Mouse (Mus musculus): ENCODE measurements at regions not wholly inside any gene's neighbourhood (a gene's known extent, or its start where the extent isn't known, plus 50 kb on each side); places are given as distances from the start of the nearest gene placed in this dataset.

- no peak for DNase-seq
Measured at GRCm38 (mm10) chr9:23134421-23135118, 88.3 kb upstream of the Bmper start.

DNA sequence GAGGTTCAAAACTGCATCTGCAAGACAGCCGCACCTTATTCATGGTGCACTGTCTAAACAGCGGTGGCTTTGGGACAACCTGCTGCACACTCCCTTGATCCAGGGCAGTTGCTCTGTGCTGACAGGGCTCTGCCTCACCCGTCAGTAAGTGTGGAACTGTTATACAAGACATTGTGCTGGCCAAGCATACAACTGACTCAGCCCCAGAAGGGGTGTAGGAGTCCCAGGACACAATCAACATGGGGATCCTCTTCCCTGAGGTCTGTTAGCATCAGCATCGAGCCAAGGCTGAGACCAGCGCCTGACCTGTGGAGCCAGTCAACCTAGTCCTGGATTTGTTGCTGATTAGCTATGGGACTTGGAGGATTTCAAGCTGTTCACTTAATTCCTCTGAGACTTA is 86.4 kb upstream of the Bmper start:
- no peak for DNase-seq

DNA sequence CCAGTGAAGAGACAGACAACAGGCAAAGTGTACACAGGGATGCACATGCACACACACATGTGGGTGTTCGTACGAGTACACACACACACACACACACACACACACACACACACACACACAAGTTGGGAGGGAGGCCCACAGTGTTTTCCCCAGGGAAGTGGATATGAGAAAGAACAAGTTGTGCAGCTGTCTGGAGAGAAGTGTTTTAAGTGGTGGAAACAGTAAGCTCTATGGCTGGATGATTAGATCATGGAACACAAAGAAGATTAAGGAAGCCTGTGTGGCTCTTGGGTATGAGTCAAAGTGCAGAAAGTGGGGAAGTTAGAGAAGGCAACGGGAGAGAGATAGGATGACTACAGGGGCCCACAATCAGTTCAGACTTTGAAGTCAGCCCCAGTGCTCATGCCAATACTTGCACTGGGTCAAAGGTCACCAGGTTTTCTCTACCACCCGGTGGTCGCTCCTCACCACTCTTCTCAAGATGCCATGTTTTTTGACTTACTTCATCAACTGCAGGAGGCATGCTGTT is 85.1 kb upstream of the Bmper start:
- no peak for DNase-seq

DNA sequence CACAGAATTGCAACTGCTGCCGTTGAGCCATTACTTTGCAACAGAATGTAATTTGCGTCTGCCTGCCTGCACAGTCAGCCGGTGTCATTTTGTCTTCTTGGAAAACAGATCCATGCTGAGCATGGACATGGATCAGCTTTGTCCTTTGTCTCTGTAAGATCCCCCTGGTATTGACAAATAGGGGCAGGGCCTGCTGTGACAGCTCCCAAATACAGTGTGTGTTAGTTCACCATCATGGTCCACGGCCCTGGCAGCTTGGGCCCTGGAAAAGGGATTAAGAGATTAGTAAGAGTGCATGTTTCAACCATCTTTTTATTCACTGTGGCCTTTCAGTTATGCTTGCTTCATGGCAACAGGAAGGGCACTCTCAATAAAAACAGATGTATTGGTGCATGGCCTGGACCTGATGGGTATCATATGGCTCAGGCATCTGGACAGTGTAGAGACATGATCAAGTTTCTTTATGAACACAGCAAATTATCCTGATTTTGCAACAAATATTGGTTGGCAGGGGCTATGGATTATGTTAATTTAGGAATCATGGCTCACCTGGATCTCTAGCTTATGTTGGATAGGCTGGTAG is 83.2 kb upstream of the Bmper start:
- DNase-seq = no peak

DNA sequence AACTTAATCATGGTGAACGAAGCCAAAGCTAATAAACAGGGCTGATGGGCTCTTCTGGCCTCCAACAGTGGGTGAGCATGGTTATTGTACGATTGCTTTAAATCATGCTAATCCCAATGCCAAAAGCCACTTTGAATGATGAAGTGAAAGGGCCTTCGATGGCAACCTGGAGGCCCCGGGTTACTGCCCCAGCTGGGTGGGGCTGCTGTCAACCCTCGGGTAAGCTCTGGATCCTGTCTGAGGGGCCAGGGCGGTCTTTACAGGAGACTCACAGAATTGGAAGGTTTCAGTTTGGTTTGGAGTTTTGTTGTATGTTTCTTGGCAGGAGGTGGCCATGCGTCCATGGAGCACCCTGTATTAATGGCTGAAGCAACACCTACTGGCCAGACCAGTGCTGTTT is 78.6 kb upstream of the Bmper start:
- no peak for DNase-seq

DNA sequence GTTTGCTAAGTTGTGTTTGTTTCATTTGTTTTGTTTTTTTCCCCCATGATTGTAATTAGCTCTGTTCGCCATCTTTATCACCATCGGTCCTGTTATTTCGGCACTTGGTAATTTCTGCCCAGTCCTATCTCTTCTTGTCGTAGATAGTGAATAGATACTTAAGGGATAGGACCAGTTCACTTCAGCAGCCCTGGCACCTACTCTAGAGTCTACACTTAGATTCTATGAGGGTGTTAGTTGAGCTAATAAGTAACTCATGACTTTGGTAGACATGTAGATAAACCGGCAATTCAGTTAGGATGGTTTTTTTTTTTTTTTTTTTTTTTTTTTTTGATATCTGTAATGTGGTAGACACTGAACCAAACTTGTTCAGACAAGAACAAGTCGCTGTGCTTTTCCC is 72.5 kb upstream of the Bmper start:
- no peak for DNase-seq

GRCm38 (mm10) chr9:23150874-23151273 is 72.0 kb upstream of the Bmper start:
- DNase-seq = no peak

DNA sequence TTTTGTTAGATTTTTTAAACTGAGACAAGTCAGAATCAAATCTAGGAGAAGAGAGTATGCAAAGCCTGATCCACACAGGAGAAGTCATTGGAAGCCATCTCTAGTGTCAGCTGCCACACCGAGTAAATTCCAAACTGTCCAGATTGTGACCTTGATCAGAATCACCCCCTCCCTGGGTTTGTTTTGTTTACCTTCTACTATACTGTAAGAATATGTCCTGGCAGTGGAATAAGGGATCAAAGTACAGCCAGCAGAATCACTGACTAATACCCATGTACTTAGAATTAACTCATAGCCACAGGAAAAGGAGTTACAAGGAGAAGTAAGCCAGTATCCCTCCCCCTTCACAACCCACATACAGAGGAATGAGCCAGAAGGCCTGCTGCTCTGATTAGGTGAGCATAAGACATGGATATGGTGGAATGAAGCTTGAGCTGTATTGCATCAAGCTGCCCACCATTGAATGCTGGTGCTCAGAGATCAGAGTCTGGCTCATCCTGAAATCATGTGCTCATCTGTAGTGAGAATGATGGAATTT is 70.9 kb upstream of the Bmper start:
- no peak for DNase-seq

DNA sequence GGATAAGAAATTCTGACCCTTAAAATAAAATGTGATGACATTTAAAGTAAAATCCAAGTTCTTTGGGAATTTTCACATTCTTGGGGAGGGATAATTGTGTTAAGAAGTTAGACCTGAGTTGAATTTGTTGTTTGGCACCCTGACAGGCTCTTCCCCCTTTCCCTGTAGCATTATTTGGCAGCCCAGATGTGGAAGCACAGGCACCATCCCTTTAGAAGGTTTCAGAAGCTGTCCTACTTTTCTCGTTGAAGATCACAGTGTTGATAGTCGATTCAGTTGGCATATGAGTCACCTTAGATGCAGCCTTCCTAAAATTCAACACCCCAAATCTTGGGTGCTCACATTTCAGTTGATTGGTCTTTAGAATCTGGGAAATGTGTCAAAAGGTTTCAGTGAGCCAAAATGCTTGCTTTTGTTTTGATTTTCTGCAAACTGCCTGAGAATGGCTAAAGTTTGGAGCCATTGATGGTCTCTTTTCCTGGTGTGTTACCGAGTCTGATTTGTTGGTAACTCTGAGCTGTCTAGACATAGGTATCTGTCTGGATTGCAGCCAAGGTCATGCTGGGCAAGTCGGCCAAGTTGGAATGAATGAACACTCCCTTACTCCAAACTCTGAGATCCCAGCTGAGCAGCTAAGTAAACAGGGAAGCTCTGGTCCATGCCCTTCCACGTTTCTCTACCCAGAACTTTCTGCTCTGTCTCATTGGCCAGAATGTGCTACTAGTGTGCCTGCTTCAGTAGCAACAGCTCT is 65.9 kb upstream of the Bmper start:
- DNase-seq = no peak

DNA sequence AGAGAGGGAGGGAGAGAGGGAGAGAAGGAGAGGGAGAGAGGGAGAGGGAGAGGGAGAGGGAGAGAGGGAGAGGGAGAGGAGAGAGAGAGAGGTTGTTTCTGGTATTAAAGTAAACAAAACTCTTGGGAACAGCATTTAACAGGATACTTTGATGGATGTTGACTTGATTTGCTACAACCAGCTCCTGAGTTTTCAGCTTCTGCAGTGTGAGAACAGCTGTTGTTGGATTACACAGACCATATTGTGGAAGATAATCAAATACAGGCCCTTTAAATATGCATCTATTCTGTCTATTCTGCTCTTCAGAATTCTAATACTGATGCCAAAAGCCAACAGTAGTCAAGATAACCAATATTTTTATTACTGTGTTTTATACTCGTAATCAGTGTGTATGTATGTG is 64.4 kb upstream of the Bmper start:
- DNase-seq = no peak

- DNase-seq = no peak
Measured at GRCm38 (mm10) chr9:23161346-23161745, 61.5 kb upstream of the Bmper start.

- no peak for DNase-seq
Measured at GRCm38 (mm10) chr9:23167056-23167591, 55.8 kb upstream of the Bmper start.

- no peak for DNase-seq
Measured at GRCm38 (mm10) chr9:23167716-23168115, 55.2 kb upstream of the Bmper start.

DNA sequence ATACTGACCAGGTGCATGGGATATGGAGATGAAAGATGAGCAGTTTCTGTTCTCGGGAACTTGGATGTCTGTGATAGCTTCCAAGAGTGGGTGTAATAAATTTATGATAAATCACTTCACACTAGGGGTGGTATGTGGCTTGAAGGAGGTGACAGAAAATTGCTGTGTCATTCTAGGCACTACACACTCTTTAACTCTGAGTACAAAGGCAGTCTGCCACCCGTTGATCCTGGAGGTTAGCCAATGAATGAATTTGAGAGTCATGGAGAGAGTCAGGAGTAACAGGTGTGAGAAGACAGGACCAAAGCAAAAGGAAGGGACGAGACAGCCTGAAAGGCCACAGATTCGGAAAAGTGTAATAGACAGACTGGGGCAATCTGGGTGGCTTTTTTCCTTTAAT is 54.7 kb upstream of the Bmper start:
- DNase-seq = no peak

- DNase-seq = no peak
Measured at GRCm38 (mm10) chr9:23171361-23171760, 51.5 kb upstream of the Bmper start.
